ENCODE assay signal across 29 mouse cellular contexts in genomic region chr9:57233142-57233541, GRCm38 (mm10). TPM values are rescaled to one million over a fixed set of nuclear protein-coding genes. Genes with fewer than 3 reads are reported as not detected.
DNase-seq lines count a peak whose midpoint lies in the region; ATAC-seq lines count a peak whose summit lies in the region.
"Had no signal": no experiment of that assay in that cellular context is flagged by ENCODE, and none has a peak within 500 bp of the region (broad histone marks: within the 10 kb centered on the region; RNA-seq: fewer than 3 reads in every experiment).

No protein-coding gene starts in this region.

- no peak overlapping the region for H3K27ac ChIP-seq in liver, embryonic 16.5 days (ENCODE audit: low read length)
- H3K27ac ChIP-seq: forebrain, embryonic 12.5 days; hindbrain, embryonic 15.5 days; intestine, embryonic 15.5 days; limb, embryonic 15.5 days had no signal

- intact Hi-C loops in left cerebral cortex, postnatal 10 days (cut with DNase I) = no loop called here

- no peak overlapping the region for H3K4me2 ChIP-seq in liver, embryonic 16.5 days (ENCODE audit: low read depth, low read length)
- H3K4me2 ChIP-seq: forebrain, embryonic 12.5 days; hindbrain, embryonic 15.5 days; intestine, embryonic 15.5 days; limb, embryonic 15.5 days had no signal

- 18% methylated on average over 6 of the region's 6 CpGs for WGBS in liver, embryonic 16.5 days (ENCODE audit: insufficient replicate concordance)

- no peaks in the 10 kb centered on the region for H3K36me3 ChIP-seq in liver, embryonic 16.5 days (ENCODE audit: control insufficient read depth, insufficient read depth)
- H3K36me3 ChIP-seq: forebrain, embryonic 12.5 days; hindbrain, embryonic 15.5 days; intestine, embryonic 15.5 days; limb, embryonic 15.5 days had no signal

- H3K4me3 ChIP-seq in liver, embryonic 16.5 days (ENCODE audit: low read depth, low read length) = no peak overlapping the region
- H3K4me3 ChIP-seq: forebrain, embryonic 12.5 days; hindbrain, embryonic 15.5 days; intestine, embryonic 15.5 days; limb, embryonic 15.5 days had no signal

- peak; percentile 44 for ATAC-seq in erythroid progenitor cell, adult 5-6 weeks (replicated peaks; ENCODE audit: low FRiP score, poor library complexity, severe bottlenecking)
- peak; percentile 64; the same call in 1 of the 2 replicates for ATAC-seq in liver, embryonic 16.5 days (ENCODE audit: low read depth)
- ATAC-seq: CD4-positive, CD25-positive, alpha-beta regulatory T cell, adult 4 months; intestine, embryonic 15.5 days; midbrain, embryonic 16.5 days had no signal

- no peak overlapping the region for H3K9ac ChIP-seq in liver, embryonic 16.5 days (ENCODE audit: low read depth, low read length)
- H3K9ac ChIP-seq: forebrain, embryonic 12.5 days; hindbrain, embryonic 15.5 days; intestine, embryonic 15.5 days; limb, embryonic 15.5 days had no signal

- no peaks in the 10 kb centered on the region for H3K9me3 ChIP-seq in liver, embryonic 16.5 days (replicated peaks; ENCODE audit: control insufficient read depth, low read length)
- H3K9me3 ChIP-seq: forebrain, embryonic 12.5 days; hindbrain, embryonic 15.5 days; intestine, embryonic 15.5 days; limb, embryonic 15.5 days had no signal

- peak; percentile 34 for DNase-seq in NIH3T3 (ENCODE audit: low read depth)
- no peak for DNase-seq in adrenal gland, postnatal 4 days (ENCODE audit: low spot score in 2 of 2)
- DNase-seq in thymus, postnatal 36 days = no peak
- no peak for DNase-seq in left cerebral cortex, postnatal 10 days (ENCODE audit: extremely low spot score in 1 of 2, low spot score in 2 of 2)
- no peak for DNase-seq in cerebellum, adult 9-10 months
- DNase-seq: adrenal gland, postnatal 36 days; cerebellum, postnatal 25 days; gastrocnemius, postnatal 10 days; heart, adult 18-20 months; heart, postnatal 36 days; kidney, postnatal 36 days; lung, postnatal 10 days; right cerebral cortex, postnatal 25 days had no signal

- H3K27me3 ChIP-seq in liver, embryonic 16.5 days (ENCODE audit: control insufficient read depth, insufficient read depth, low read depth, low read length) = no peaks in the 10 kb centered on the region
- H3K27me3 ChIP-seq: forebrain, embryonic 12.5 days; hindbrain, embryonic 15.5 days; intestine, embryonic 15.5 days; limb, embryonic 15.5 days had no signal

- H3K4me1 ChIP-seq in liver, embryonic 16.5 days (ENCODE audit: control insufficient read depth, low read depth, low read length) = peaks cover 3% of the 10 kb centered on the region
- H3K4me1 ChIP-seq: forebrain, embryonic 12.5 days; hindbrain, embryonic 15.5 days had no signal

RNA-seq across cellular contexts. Expression of gene Trcg1, which starts 3.2 kb away (rescaled TPM):
- total RNA-seq in erythroid progenitor cell, adult 5-6 weeks (2015; ENCODE audit: low replicate concordance) = not detected in 2 replicates
- not detected in 2 replicates for total RNA-seq in erythroid progenitor cell, adult 5-6 weeks (2017; ENCODE audit: low replicate concordance)
- polyA plus RNA-seq in liver, embryonic 16.5 days (2015; fragmentation: Nextera tagmentation; extraction: Ambion mirVana) = not detected in 2 replicates
- not detected for total RNA-seq in adrenal gland, postnatal 4 days (2021)
- not detected for total RNA-seq in left cerebral cortex, postnatal 10 days (2021)
- total RNA-seq: adrenal gland, postnatal 36 days; ES-E14; gastrocnemius, postnatal 10 days; heart, adult 18-20 months; heart, postnatal 36 days; layer of hippocampus, postnatal 25 days; left cerebral cortex, postnatal 25 days had no signal
- polyA plus RNA-seq: CD4-positive, CD25-positive, alpha-beta regulatory T cell, adult 4 months; forebrain, embryonic 12.5 days; heart, embryonic 14.5 days; hindbrain, embryonic 15.5 days; intestine, embryonic 15.5 days; kidney, embryonic 14.5 days; limb, embryonic 15.5 days; midbrain, embryonic 16.5 days; spleen, adult 2 months; stomach, embryonic 14.5 days; urinary bladder, adult 2 months had no signal

RNA-seq across cellular contexts. Expression of gene 1700017B05Rik, which starts 29.3 kb away (rescaled TPM):
- total RNA-seq in erythroid progenitor cell, adult 5-6 weeks (2015; ENCODE audit: low replicate concordance) = 46.5 and 50.8 TPM in 2 replicates
- total RNA-seq in erythroid progenitor cell, adult 5-6 weeks (2017; ENCODE audit: low replicate concordance) = 44.3 and 45.0 TPM in 2 replicates
- 14.1 and 16.9 TPM in 2 replicates for polyA plus RNA-seq in liver, embryonic 16.5 days (2015; fragmentation: Nextera tagmentation; extraction: Ambion mirVana)
- 10 to 100 TPM; 73.3 to 79.1 TPM for total RNA-seq in adrenal gland, postnatal 4 days (2021)
- 10 to 100 TPM; 12.1 to 15.7 TPM for total RNA-seq in left cerebral cortex, postnatal 10 days (2021)
